Mouse (Mus musculus): ENCODE data around the gene Gm7073. TPM values are rescaled to one million over a fixed set of nuclear protein-coding genes. Genes with fewer than 3 reads are reported as not detected.

Gm7073 gene
- polyA plus RNA-seq, 1 experiment, result not detected

DNA sequence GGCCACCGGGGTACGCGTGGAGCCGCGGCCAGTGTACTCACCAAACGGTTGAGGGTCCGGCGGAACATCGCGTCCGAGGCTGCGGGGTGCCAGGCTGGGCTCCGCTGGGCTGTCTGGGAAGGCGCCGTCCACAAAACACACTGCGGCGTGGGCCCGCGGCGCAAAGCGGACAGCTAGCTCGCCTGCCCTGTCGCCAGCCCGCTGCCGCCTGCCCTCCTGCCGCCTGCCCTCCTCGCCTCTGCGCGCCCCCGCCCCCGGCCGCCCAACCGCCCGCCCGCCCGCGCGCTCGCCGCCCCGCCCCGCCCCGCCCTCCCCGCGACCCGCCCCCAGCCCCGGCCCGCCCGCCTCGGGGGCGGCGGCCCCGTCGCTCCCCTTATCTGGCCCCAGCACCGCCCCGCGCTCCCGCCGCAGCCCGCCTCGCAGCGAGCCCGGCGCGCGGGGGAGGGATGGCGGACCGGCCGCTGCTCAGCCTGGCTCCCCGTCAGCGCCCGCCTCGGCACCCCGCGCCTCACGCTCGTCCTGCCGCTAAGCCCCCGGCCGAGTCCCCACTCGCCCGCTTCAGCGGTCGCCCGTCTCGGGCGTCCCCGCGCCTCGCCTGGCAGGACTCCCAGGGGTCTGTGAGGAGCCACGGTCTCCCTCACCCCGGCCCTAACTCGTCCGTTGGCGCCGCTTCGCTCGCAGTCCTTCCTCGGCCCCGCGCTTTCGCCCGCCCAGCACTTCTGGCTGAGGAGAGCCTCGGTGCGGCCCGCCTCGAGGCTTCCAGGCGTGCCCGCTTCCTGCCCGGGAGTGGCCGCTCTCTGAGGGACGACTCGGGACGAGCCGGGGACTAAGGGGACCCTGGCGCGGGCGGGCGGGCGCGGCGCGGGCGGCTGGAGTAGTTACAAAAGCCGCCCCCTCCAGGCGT lies 135.0 kb downstream of the Gm7073 start:
- Histone ChIP-seq H3K27ac (ENCODE audit: control insufficient read depth, insufficient read depth, low read depth, low read length, poor library complexity) (peak overlapping the region; percentile 99), H3K4me1 (ENCODE audit: control insufficient read depth, insufficient read depth, low read length) (no peaks in the 10 kb centered on the region), H3K4me3 (replicated peaks; ENCODE audit: control insufficient read depth, low read depth, low read length) (peak overlapping the region; percentile 76)
- WGBS, result 16% methylated on average over 72 of the region's 126 CpGs
- TF ChIP-seq CTCF (IDR thresholded peaks at IDR 0.05; ENCODE audit: control insufficient read depth, insufficient read depth, low read length) (no peak), POLR2A (IDR thresholded peaks at IDR 0.05; ENCODE audit: borderline replicate concordance, control insufficient read depth, low read depth, low read length) (peak; percentile 32; the same call in 1 of the 2 replicates)

DNA sequence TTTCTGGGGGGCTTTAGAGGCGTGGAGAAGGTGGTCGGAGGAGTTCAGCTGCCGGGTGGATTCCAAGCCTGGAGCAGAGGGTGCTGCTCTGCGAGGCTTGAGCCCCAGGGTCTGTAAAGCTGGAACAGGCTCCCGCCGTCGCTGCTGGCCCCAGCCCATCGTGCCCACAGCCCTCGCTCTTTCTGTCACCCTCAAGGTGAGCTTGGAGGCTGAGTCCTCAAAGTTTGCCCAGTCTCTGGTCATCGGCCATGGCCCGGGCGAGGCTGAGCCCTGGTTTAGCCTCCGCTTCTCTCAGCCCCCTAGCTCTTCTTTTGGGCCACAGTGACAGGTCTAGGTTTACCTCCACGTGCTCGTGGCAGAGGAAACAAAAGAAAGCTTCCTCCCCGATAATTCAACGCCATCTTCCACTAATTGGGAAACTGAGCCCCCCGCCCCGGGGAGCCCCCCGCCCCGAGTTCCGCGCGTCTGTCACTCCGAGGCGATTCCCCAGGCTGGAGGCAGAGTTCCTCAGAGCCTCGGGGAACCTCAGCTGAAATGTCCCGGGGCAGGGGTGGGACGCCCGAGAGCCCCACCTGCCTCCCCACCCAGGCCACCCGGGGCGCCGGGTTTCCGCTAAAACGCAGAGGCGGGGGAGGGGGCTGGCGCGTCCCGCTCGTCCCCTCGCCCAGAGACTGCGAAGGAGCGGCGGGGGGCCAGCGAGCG lies 135.8 kb downstream of the Gm7073 start:
- H3K4me3 ChIP-seq (replicated peaks; ENCODE audit: control insufficient read depth, low read depth, low read length), result peak overlapping the region; percentile 69
- WGBS, result 11% methylated on average over 46 of the region's 46 CpGs
- no peak for TF ChIP-seq POLR2A (IDR thresholded peaks at IDR 0.05; ENCODE audit: borderline replicate concordance, control insufficient read depth, low read depth, low read length)
- no peaks in the 10 kb centered on the region for H3K4me1 ChIP-seq (ENCODE audit: control insufficient read depth, insufficient read depth, low read length)
- H3K27ac ChIP-seq (ENCODE audit: control insufficient read depth, insufficient read depth, low read depth, low read length, poor library complexity), result peak overlapping the region; percentile 47; the same call in 1 of the 2 replicates

DNA sequence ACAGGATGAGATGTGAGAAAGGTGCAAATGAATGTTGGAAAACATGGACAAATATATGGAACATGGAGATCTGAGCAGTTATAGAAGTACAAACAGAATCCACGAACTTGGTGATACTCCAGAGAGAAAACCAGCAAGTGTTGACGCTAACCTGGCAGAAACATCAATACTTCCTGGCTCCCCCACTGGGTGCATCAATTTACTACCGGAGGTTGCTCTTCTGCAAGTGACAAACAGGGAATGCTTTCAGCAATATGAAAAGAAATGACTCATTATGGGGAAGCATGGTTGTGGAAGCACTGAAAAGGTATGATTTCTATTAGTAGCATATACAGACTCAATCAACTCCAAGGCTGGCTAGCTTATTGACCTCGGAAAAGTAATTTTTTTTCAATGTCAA lies 144.8 kb downstream of the Gm7073 start:
- WGBS, result 80% methylated on average over 4 of the region's 4 CpGs
- Histone ChIP-seq H3K4me1 (ENCODE audit: control insufficient read depth, insufficient read depth, low read length) (no peaks in the 10 kb centered on the region), H3K4me3 (replicated peaks; ENCODE audit: control insufficient read depth, low read depth, low read length) (no peak overlapping the region), H3K27ac (ENCODE audit: control insufficient read depth, insufficient read depth, low read depth, low read length, poor library complexity) (no peak overlapping the region)
- no peak for TF ChIP-seq POLR2A (IDR thresholded peaks at IDR 0.05; ENCODE audit: borderline replicate concordance, control insufficient read depth, low read depth, low read length)
- no peak for TF ChIP-seq CTCF (IDR thresholded peaks at IDR 0.05; ENCODE audit: control insufficient read depth, insufficient read depth, low read length)

- WGBS, result 55% methylated on average over 1 of the region's 1 CpGs
- Histone ChIP-seq H3K27ac (ENCODE audit: control insufficient read depth, insufficient read depth, low read depth, low read length, poor library complexity) (no peak overlapping the region), H3K4me3 (replicated peaks; ENCODE audit: control insufficient read depth, low read depth, low read length) (no peak overlapping the region), H3K4me1 (ENCODE audit: control insufficient read depth, insufficient read depth, low read length) (no peaks in the 10 kb centered on the region)
- TF ChIP-seq POLR2A (IDR thresholded peaks at IDR 0.05; ENCODE audit: borderline replicate concordance, control insufficient read depth, low read depth, low read length) (no peak), CTCF (IDR thresholded peaks at IDR 0.05; ENCODE audit: control insufficient read depth, insufficient read depth, low read length) (no peak)
Observed at GRCm38 (mm10) chrX:60386852-60387251, 152.2 kb downstream of the Gm7073 start.

Other genes with a start within 250 kb of the Gm7073 start
- 4.5 and 5.3 TPM in 2 replicates for gene Atp11c, start 53.4 kb upstream of the Gm7073 start, polyA plus RNA-seq (2011; ENCODE audit: insufficient read depth, insufficient read length, low replicate concordance, missing spikeins)